Mouse (Mus musculus): ENCODE measurements around the gene Gm28778. TPM values are rescaled to one million over a fixed set of nuclear protein-coding genes. Genes with fewer than 3 reads are reported as not detected.
A peak's percentile ranks its signal among the peaks of the same experiment; 100 is the strongest.

The Gm28778 gene
- polyA plus RNA-seq, 1 experiment from 2014 or later, result not detected

GRCm38 (mm10) chr1:53352327-53353261 lies 55.7 kb downstream of the Gm28778 start, which contains the start of the genes Asdurf, Gm28551 and Asnsd1:
Asdurf (minus strand) TSS chr1:53352619.
Gm28551 (minus strand) TSS chr1:53352667.
Asnsd1 (minus strand) TSS chr1:53352752.
- Histone ChIP-seq H3K36me3 (ENCODE audit: control insufficient read depth, insufficient read depth, low read length) (peaks cover 8% of the 10 kb centered on the region; the same call in 1 of the 2 replicates), H3K4me2 (ENCODE audit: low read depth, severe bottlenecking) (peak within 1 kb of the TSS; percentile 37), H3K9ac (ENCODE audit: low read length) (peak within 1 kb of the TSS; percentile 91), H3K4me3 (ENCODE audit: low read depth, low read length) (peak within 1 kb of the TSS; percentile 85), H3K9me3 (ENCODE audit: control insufficient read depth, low read length) (no peaks in the 10 kb centered on the region), H3K27ac (replicated peaks; ENCODE audit: low read depth, low read length) (0 out of 2 replicates have a peak within 1 kb of the TSS, but pooled peaks have one; percentile 39), H3K27me3 (ENCODE audit: control insufficient read depth, insufficient read depth, low read length) (no peaks in the 10 kb centered on the region), H3K4me1 (ENCODE audit: control insufficient read depth, insufficient read depth, low read length) (0 out of 2 replicates have a peak, but pooled peaks cover 2% of the 10 kb centered on the region)
- peak; percentile 99 for ATAC-seq (ENCODE audit: insufficient number of reproducible peaks, low FRiP score, low TSS enrichment, low read depth)
- peak; percentile 96 for DNase-seq (ENCODE audit: low spot score)
- under 1% methylated on average over 40 of the region's 44 CpGs for WGBS

GRCm38 (mm10) chr1:53358988-53359387 lies 62.1 kb downstream of the Gm28778 start:
- no peak overlapping the region for H3K4me2 ChIP-seq (ENCODE audit: low read depth, severe bottlenecking)
- no peak overlapping the region for H3K4me3 ChIP-seq (ENCODE audit: low read depth, low read length)
- H3K9ac ChIP-seq (ENCODE audit: low read length), result no peak overlapping the region
- H3K27me3 ChIP-seq (ENCODE audit: control insufficient read depth, insufficient read depth, low read length), result no peaks in the 10 kb centered on the region
- no peaks in the 10 kb centered on the region for H3K36me3 ChIP-seq (ENCODE audit: control insufficient read depth, insufficient read depth, low read length)
- H3K4me1 ChIP-seq (ENCODE audit: control insufficient read depth, insufficient read depth, low read length), result no peaks in the 10 kb centered on the region
- no peak overlapping the region for H3K27ac ChIP-seq (replicated peaks; ENCODE audit: low read depth, low read length)
- DNase-seq (ENCODE audit: low spot score) (no peak), ATAC-seq (ENCODE audit: insufficient number of reproducible peaks, low FRiP score, low TSS enrichment, low read depth) (no peak)
- H3K9me3 ChIP-seq (ENCODE audit: control insufficient read depth, low read length), result no peaks in the 10 kb centered on the region

Other genes with a start within 250 kb of the Gm28778 start
- 1.5 and 2.6 TPM in 2 replicates for gene Mstn, start 235.5 kb upstream of the Gm28778 start, polyA plus RNA-seq (2014; fragmentation: Nextera tagmentation; extraction: Ambion mirVana)
- not detected in 2 replicates for gene 1700019A02Rik, start 109.5 kb upstream of the Gm28778 start, polyA plus RNA-seq (2014; fragmentation: Nextera tagmentation; extraction: Ambion mirVana)
- gene Pms1, start 93 bp upstream of the Gm28778 start, polyA plus RNA-seq (2014; fragmentation: Nextera tagmentation; extraction: Ambion mirVana), result 26.0 and 27.4 TPM in 2 replicates
- gene Ormdl1, start within 50 bp of the Gm28778 start, polyA plus RNA-seq (2014; fragmentation: Nextera tagmentation; extraction: Ambion mirVana), result 67.8 and 68.4 TPM in 2 replicates
- 21.6 and 22.2 TPM in 2 replicates for gene Osgepl1, start 16.5 kb downstream of the Gm28778 start, polyA plus RNA-seq (2014; fragmentation: Nextera tagmentation; extraction: Ambion mirVana)
- 3.6 and 14.6 TPM in 2 replicates for gene Asdurf, start 55.5 kb downstream of the Gm28778 start, polyA plus RNA-seq (2014; fragmentation: Nextera tagmentation; extraction: Ambion mirVana)
- 0.60 and 0.61 TPM in 2 replicates for gene Gm28551, start 55.6 kb downstream of the Gm28778 start, polyA plus RNA-seq (2014; fragmentation: Nextera tagmentation; extraction: Ambion mirVana)
- 91.1 and 99.0 TPM in 2 replicates for gene Asnsd1, start 55.6 kb downstream of the Gm28778 start, polyA plus RNA-seq (2014; fragmentation: Nextera tagmentation; extraction: Ambion mirVana)